Mouse (Mus musculus) adrenal gland, adult 2 months (tissue): ENCODE data around the gene Vmn1r166. TPM values are rescaled to one million over a fixed set of nuclear protein-coding genes. Genes with fewer than 3 reads are reported as not detected.
"Not testable (repeated sequence)": the region's sequence is repeated elsewhere in the genome, so short reads cannot be mapped to it uniquely, and the experiment has no call there.

ENCODE experiments used
- DNase-seq: peaks from one replicate; pipeline ENCODE4 v3.0.0; 2021
- long read RNA-seq: library from polyadenylated mRNA; stranded (forward); transcript quantifications from one replicate; pipeline ENCODE4 v2.0.0, GENCODE M21; 2021
- polyA plus RNA-seq: library from polyadenylated mRNA; depleted of rRNA; stranded (reverse); fragments of >200 nt; gene quantifications from 2 replicates; pipeline ENCODE4 v1.2.3, GENCODE M21; 2012; rRNA removed
- total RNA-seq, 2 experiments: library from RNA; stranded (reverse); gene quantifications; 2 replicates each; pipeline ENCODE4 v1.2.3; 2021

The Vmn1r166 gene
- total RNA-seq = not detected
- polyA plus RNA-seq = not detected in 2 replicates
- long read RNA-seq = 0 reads

DNA sequence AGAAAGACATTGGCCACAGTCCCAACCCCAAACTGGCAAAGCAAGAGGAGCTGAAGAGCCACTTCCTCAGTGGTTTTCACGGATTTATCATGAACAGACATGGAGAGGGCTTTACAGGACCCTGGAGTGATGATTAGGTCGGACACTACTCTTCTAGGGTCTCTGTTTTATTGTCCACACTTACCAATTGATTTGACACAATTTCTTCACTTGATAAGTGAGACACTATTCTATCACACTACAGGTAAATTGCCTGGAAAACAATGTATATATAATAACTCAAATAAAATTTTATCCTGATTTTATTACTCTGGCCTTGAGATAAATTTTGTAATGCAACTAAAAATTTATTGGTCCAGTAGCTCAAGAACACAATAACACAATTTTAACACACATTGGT, at the start of gene Vmn1r166:
TSS of gene Vmn1r166 (minus strand) at position 101 of the 400 bp plus-strand sequence.
- DNase-seq = not testable (repeated sequence)

DNA sequence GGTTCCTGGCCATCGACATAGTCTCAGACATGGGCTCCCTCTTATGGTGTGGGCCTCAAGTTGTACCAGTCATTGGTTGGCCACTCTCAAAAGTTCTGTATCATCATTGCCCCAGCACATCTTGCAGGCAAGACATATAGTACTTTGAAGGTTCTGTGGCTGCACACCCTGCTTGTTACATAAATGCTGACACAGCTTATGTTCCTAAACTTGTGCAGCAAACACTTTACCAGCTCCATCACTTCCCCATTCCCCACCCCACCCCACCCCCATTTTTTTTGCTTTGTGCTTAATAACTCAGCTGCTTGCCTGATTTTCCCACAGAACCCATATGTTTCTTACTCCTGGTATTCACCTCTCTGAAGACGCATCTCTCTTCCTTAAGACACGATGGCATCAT, 49.4 kb upstream of the Vmn1r166 start, which contains the start of gene Nlrp4e:
TSS of gene Nlrp4e (plus strand) at position 301 of the 400 bp plus-strand sequence.
- not testable (repeated sequence) for DNase-seq

DNA sequence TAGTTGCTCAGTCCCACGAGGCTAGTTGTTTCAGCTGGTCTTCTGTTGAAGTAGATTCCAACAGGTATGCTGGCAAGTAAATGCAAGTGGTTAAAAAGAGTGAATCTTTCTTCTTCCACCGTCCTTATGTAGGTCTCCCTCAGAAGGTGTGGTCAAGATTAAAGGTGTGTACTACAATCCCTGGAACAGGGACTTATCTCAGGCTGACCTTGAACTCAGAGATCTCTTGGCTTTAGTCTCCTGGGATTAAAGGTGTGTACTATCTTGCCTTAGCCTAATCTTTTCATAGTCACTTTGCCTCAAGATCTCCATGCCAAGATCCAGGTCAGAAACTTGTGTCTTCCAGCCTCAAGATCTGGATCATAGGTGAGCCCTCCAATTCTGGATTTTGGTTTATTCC, 27.3 kb upstream of the Vmn1r166 start, which contains the start of gene Gm6902:
TSS of gene Gm6902 (minus strand) at position 101 of the 400 bp plus-strand sequence.
- DNase-seq = not testable (repeated sequence)

DNA sequence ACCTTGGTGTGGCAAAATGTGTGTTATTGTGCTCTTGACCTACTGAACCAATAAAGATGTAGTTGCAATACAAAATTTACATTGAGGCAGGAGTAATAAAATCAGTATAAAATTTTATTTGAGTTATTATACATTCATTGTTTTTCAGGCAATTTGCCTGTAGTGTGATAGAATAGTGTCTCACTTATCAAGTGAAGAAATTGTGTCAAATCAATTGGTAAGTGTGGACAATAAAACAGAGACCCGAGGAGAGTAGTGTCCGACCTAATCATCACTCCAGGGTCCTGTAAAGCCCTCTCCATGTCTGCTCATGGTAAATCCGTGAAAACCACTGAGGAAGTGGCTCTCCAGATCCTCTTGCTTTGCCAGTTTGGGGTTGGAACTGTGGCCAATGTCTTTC, 34.5 kb downstream of the Vmn1r166 start, which contains the start of gene Vmn1r165:
TSS of gene Vmn1r165 (plus strand) at position 301 of the 400 bp plus-strand sequence.
- DNase-seq = not testable (repeated sequence)

Other genes starting within 250 kb of the Vmn1r166 start
- gene Gm4216, start 231.8 kb downstream of the Vmn1r166 start, total RNA-seq = not detected
- not detected in 2 replicates for gene Gm4216, start 231.8 kb downstream of the Vmn1r166 start, polyA plus RNA-seq
- not detected for gene Vmn1r163, start 196.1 kb downstream of the Vmn1r166 start, total RNA-seq
- not detected in 2 replicates for gene Vmn1r163, start 196.1 kb downstream of the Vmn1r166 start, polyA plus RNA-seq
- not detected for gene Gm8720, start 184.2 kb downstream of the Vmn1r166 start, total RNA-seq
- gene Gm8720, start 184.2 kb downstream of the Vmn1r166 start, polyA plus RNA-seq = not detected in 2 replicates
- gene Gm10662, start 107.2 kb downstream of the Vmn1r166 start, total RNA-seq = not detected
- not detected in 2 replicates for gene Gm10662, start 107.2 kb downstream of the Vmn1r166 start, polyA plus RNA-seq
- gene Vmn1r165, start 34.4 kb downstream of the Vmn1r166 start, total RNA-seq = not detected
- not detected in 2 replicates for gene Vmn1r165, start 34.4 kb downstream of the Vmn1r166 start, polyA plus RNA-seq
- not detected for gene Gm6902, start 27.2 kb upstream of the Vmn1r166 start, total RNA-seq
- gene Gm6902, start 27.2 kb upstream of the Vmn1r166 start, polyA plus RNA-seq = not detected in 2 replicates
- not detected for gene Nlrp4e, start 49.5 kb upstream of the Vmn1r166 start, total RNA-seq
- gene Nlrp4e, start 49.5 kb upstream of the Vmn1r166 start, polyA plus RNA-seq = not detected in 2 replicates
- gene Nlrp5, start 134.2 kb upstream of the Vmn1r166 start, total RNA-seq = not detected
- gene Nlrp5, start 134.2 kb upstream of the Vmn1r166 start, polyA plus RNA-seq = not detected in 2 replicates